In the genomic region with DNA sequence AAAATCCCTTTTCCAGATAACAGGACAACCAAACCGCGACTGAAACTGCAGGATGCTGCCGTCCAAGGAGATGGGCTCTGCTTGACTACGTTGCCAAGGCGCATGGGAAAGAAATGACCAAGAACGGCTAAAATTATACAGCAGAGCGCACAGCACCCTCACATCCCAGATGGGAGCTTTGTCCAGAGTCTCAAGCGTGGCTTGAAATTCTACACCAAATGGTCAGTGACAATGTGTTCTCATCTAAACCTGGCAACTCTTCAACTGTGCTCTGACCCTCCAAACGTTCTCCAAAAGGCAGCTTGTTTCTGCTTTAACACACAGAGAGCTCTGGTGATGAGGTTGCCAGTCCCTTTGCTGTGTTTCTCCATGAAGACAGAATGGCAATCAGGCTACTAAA, we compare ENCODE assay signal across 10 mouse cellular contexts. TPM values are rescaled to one million over a fixed set of nuclear protein-coding genes. Genes with fewer than 3 reads are reported as not detected.
A peak's percentile ranks its signal among the peaks of the same experiment; 100 is the strongest.
DNase-seq lines count a peak whose midpoint lies in the region; ATAC-seq and TF ChIP-seq lines count a peak whose summit lies in the region.
"Had no signal": no experiment of that assay in that cellular context is flagged by ENCODE, and none has a peak within 500 bp of the region (broad histone marks: within the 10 kb centered on the region; RNA-seq: fewer than 3 reads in every experiment).

No protein-coding gene starts in this region.

- H3K9me3 ChIP-seq in heart, embryonic 13.5 days = no peaks in the 10 kb centered on the region
- no peaks in the 10 kb centered on the region for H3K9me3 ChIP-seq in heart, embryonic 12.5 days (replicated peaks)
- no peaks in the 10 kb centered on the region for H3K9me3 ChIP-seq in lung, embryonic 14.5 days (ENCODE audit: low read depth, low read length)
- H3K9me3 ChIP-seq in hindbrain, embryonic 10.5 days = no peaks in the 10 kb centered on the region
- H3K9me3 ChIP-seq in neural tube, embryonic 15.5 days (replicated peaks) = no peaks in the 10 kb centered on the region

- H3K9ac ChIP-seq in heart, embryonic 13.5 days = 0 out of 2 replicates have a peak overlapping the region, but pooled peaks have one; percentile 10
- no peak overlapping the region for H3K9ac ChIP-seq in heart, embryonic 12.5 days
- H3K9ac ChIP-seq in lung, embryonic 14.5 days = no peak overlapping the region
- H3K9ac ChIP-seq in neural tube, embryonic 15.5 days (replicated peaks) = no peak overlapping the region

- H3K4me2 ChIP-seq in heart, embryonic 13.5 days = no peak overlapping the region
- H3K4me2 ChIP-seq in heart, embryonic 12.5 days = no peak overlapping the region
- no peak overlapping the region for H3K4me2 ChIP-seq in lung, embryonic 14.5 days
- H3K4me2 ChIP-seq in neural tube, embryonic 15.5 days = no peak overlapping the region

- no peaks in the 10 kb centered on the region for H3K27me3 ChIP-seq in heart, embryonic 13.5 days (replicated peaks)
- H3K27me3 ChIP-seq in heart, embryonic 12.5 days (replicated peaks) = no peaks in the 10 kb centered on the region
- no peaks in the 10 kb centered on the region for H3K27me3 ChIP-seq in lung, embryonic 14.5 days (ENCODE audit: insufficient read depth, low read length)
- H3K27me3 ChIP-seq in hindbrain, embryonic 10.5 days (ENCODE audit: insufficient read depth, poor library complexity, severe bottlenecking) = no peaks in the 10 kb centered on the region
- no peaks in the 10 kb centered on the region for H3K27me3 ChIP-seq in neural tube, embryonic 15.5 days (replicated peaks)

- H3K27ac ChIP-seq in heart, embryonic 13.5 days (replicated peaks) = peak overlapping the region; percentile 62
- no peak overlapping the region; the same call in 1 of the 2 replicates for H3K27ac ChIP-seq in heart, embryonic 12.5 days (ENCODE audit: poor library complexity, severe bottlenecking)
- H3K27ac ChIP-seq in lung, embryonic 14.5 days (ENCODE audit: low read depth) = no peak overlapping the region
- H3K27ac ChIP-seq in hindbrain, embryonic 10.5 days = peak overlapping the region; percentile 36; the same call in 1 of the 2 replicates
- 0 out of 2 replicates have a peak overlapping the region, but pooled peaks have one; percentile 18 for H3K27ac ChIP-seq in neural tube, embryonic 15.5 days (replicated peaks)

- peak; percentile 43 for DNase-seq in lung, embryonic 14.5 days
- no peak for DNase-seq in lung, adult 2 months
- DNase-seq in hindbrain, embryonic 10.5 days (ENCODE audit: low spot score) = no peak
- no peak for DNase-seq in retina, embryonic 14.5 days (ENCODE audit: low spot score)
- DNase-seq: gastrocnemius, postnatal 10 days; lung, adult 18-20 months had no signal

- ATAC-seq in heart, embryonic 13.5 days (ENCODE audit: extremely low read depth, insufficient number of reproducible peaks, low FRiP score, low TSS enrichment) = no peak
- ATAC-seq in heart, embryonic 12.5 days (ENCODE audit: insufficient number of reproducible peaks, low FRiP score) = no peak
- ATAC-seq in lung, embryonic 14.5 days (ENCODE audit: insufficient read depth) = no peak
- ATAC-seq in neural tube, embryonic 15.5 days (ENCODE audit: low FRiP score) = no peak
- no peak for ATAC-seq in megakaryocyte-erythroid progenitor cell, adult 5-6 weeks (replicated peaks; ENCODE audit: low FRiP score, low TSS enrichment, poor library complexity, severe bottlenecking)

- H3K4me1 ChIP-seq in heart, embryonic 13.5 days = peaks cover 41% of the 10 kb centered on the region
- H3K4me1 ChIP-seq in heart, embryonic 12.5 days (replicated peaks) = peaks cover 38% of the 10 kb centered on the region
- no peaks in the 10 kb centered on the region for H3K4me1 ChIP-seq in lung, embryonic 14.5 days (ENCODE audit: insufficient read depth)
- H3K4me1 ChIP-seq in lung, adult 2 months (ENCODE audit: control insufficient read depth, insufficient read depth, low read length) = peaks cover 10% of the 10 kb centered on the region
- peaks cover 24% of the 10 kb centered on the region for H3K4me1 ChIP-seq in hindbrain, embryonic 10.5 days (replicated peaks)
- H3K4me1 ChIP-seq in neural tube, embryonic 15.5 days = peaks cover 31% of the 10 kb centered on the region

- TF ChIP-seq POLR2A in lung, adult 2 months (IDR thresholded peaks at IDR 0.05; ENCODE audit: borderline replicate concordance, extremely low read depth, low read depth, low read length) = no peak

- 68% methylated on average over 9 of the region's 9 CpGs for WGBS in heart, embryonic 13.5 days
- 78% methylated on average over 9 of the region's 9 CpGs for WGBS in heart, embryonic 12.5 days
- WGBS in lung, embryonic 14.5 days = 68% methylated on average over 9 of the region's 9 CpGs
- 58% methylated on average over 9 of the region's 9 CpGs for WGBS in lung, adult 2 months
- WGBS in hindbrain, embryonic 10.5 days = 51% methylated on average over 9 of the region's 9 CpGs
- 32% methylated on average over 9 of the region's 9 CpGs for WGBS in neural tube, embryonic 15.5 days

- no peak overlapping the region for H3K4me3 ChIP-seq in heart, embryonic 13.5 days
- no peak overlapping the region for H3K4me3 ChIP-seq in heart, embryonic 12.5 days
- H3K4me3 ChIP-seq in lung, embryonic 14.5 days (ENCODE audit: low read depth, low read length) = no peak overlapping the region
- no peak overlapping the region for H3K4me3 ChIP-seq in lung, adult 2 months (replicated peaks; ENCODE audit: extremely low read depth, low read depth, low read length)
- no peak overlapping the region for H3K4me3 ChIP-seq in hindbrain, embryonic 10.5 days
- H3K4me3 ChIP-seq in neural tube, embryonic 15.5 days (replicated peaks) = no peak overlapping the region

- TF ChIP-seq CTCF in lung, embryonic 14.5 days (IDR thresholded peaks at IDR 0.05; ENCODE audit: low read depth) = no peak
- TF ChIP-seq CTCF in lung, adult 2 months (IDR thresholded peaks at IDR 0.05; ENCODE audit: insufficient read depth, low read length) = no peak

- H3K36me3 ChIP-seq in heart, embryonic 13.5 days = peaks cover 54% of the 10 kb centered on the region
- peaks cover 16% of the 10 kb centered on the region for H3K36me3 ChIP-seq in heart, embryonic 12.5 days
- peaks cover 41% of the 10 kb centered on the region for H3K36me3 ChIP-seq in lung, embryonic 14.5 days (ENCODE audit: insufficient read depth)
- H3K36me3 ChIP-seq in hindbrain, embryonic 10.5 days = peaks cover 60% of the 10 kb centered on the region
- peaks cover 9% of the 10 kb centered on the region; the same call in 1 of the 2 replicates for H3K36me3 ChIP-seq in neural tube, embryonic 15.5 days

RNA-seq across cellular contexts. Expression of a gene that starts 39.0 kb away (rescaled TPM):
- polyA plus RNA-seq in heart, embryonic 13.5 days (2015; fragmentation: Nextera tagmentation; extraction: Ambion mirVana) = 19.0 and 20.2 TPM in 2 replicates
- 28.7 and 31.5 TPM in 2 replicates for polyA plus RNA-seq in heart, embryonic 12.5 days (2016; fragmentation: Nextera tagmentation; extraction: Ambion mirVana)
- 52.1 and 52.2 TPM in 2 replicates for polyA plus RNA-seq in lung, embryonic 14.5 days (2014; fragmentation: Nextera tagmentation; extraction: Ambion mirVana)
- 35.0 and 46.0 TPM in 2 replicates for polyA plus RNA-seq in lung, adult 2 months (2012; rRNA removed)
- polyA plus RNA-seq in hindbrain, embryonic 10.5 days (2016; fragmentation: Nextera tagmentation; extraction: Ambion mirVana) = 41.5 and 45.9 TPM in 2 replicates
- 54.3 and 59.0 TPM in 2 replicates for polyA plus RNA-seq in neural tube, embryonic 15.5 days (2015; fragmentation: Nextera tagmentation; extraction: Ambion mirVana)
- 4.2 and 5.1 TPM in 2 replicates for total RNA-seq in megakaryocyte-erythroid progenitor cell, adult 5-6 weeks (2014; fragmentation: Nextera tagmentation)
- total RNA-seq in megakaryocyte-erythroid progenitor cell, adult 5-6 weeks (2017) = 1.8 and 8.9 TPM in 2 replicates

Comparison
In these comparisons a context has a peak if more than half of its experiments do, and no peak if none do; other contexts are left out.
1. H3K27ac ChIP-seq: peak in heart, embryonic 13.5 days (single experiment), hindbrain, embryonic 10.5 days (single experiment) and neural tube, embryonic 15.5 days (single experiment); none in heart, embryonic 12.5 days (single experiment) and lung, embryonic 14.5 days (single experiment).